Mouse (Mus musculus) cerebellum, postnatal 25 days (tissue): ENCODE measurements at regions not wholly inside any gene's neighbourhood (a gene's known extent, or its start where the extent isn't known, plus 50 kb on each side); places are given as distances from the start of the nearest gene placed in this dataset.
A peak's percentile ranks its signal among the peaks of the same experiment; 100 is the strongest.
"Not testable (repeated sequence)": the region's sequence is repeated elsewhere in the genome, so short reads cannot be mapped to it uniquely, and the experiment has no call there.

ENCODE experiments used
- DNase-seq, 2 experiments: peaks; one replicate each; pipeline ENCODE4 v3.0.0; 2021; ENCODE audit warnings: mixed read lengths in 2 of 2

DNA sequence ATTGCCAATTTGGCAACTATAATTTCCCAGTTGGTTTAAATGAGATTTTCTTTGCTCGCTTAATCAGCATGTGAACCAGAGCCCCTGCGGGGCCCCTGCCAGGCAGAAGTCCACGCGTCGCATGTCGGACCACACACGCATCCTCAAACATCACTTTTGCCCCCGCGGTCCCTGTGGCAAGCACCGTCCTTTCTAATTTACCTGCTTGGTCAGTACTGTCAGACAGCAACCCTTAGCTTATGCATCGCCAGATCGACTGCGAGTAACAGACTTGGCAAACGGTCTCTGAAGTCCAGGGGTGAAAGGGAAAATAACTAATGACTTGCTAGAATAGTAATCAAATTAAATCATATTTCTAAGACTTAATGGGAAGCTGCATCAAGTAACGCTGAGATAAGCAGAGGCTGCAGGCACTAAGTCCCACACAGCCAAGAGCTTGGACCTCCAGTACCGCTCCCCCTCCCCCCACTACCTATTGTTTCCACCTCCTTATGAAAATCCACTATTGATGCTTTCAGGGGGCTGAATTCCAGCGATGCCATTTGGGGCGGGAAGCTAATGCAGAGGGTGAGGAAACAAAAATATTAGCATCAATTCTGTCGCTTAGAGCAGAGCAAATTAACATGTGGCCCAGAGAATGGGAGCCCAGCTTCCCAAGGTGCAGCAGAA, 142.0 kb upstream of the Cntnap4 start:
- DNase-seq = peak; percentile 10 to 12

DNA sequence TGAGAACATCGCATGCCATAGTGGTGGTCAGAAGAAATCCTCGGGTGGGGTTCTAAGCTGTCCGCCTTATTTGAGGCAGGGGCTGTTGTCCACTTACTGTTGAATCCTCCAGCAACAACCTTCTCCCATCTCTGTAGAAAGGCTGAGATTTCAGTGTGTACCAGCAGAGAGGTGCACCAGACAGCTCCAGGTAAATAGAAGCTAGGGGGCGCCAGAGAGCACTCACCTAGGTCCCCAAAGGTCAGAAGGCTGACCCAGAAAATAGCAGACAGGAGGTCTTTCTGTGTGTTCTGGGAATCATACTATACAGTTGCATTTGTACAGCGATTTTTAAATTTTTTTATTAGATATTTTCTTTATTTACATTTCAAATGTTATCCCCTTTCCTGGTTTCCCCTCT, 157.9 kb upstream of the Cntnap4 start:
- DNase-seq = peak in 1 of 2 experiments; percentile 12

- peak; percentile 40 to 69 for DNase-seq
These were observed 158.6 kb upstream of the Cntnap4 start for GRCm38 (mm10) chr8:112411213-112411612.

- DNase-seq = peak; percentile 8 to 26
These were observed 161.6 kb upstream of the Cntnap4 start for GRCm38 (mm10) chr8:112408211-112408735.

DNA sequence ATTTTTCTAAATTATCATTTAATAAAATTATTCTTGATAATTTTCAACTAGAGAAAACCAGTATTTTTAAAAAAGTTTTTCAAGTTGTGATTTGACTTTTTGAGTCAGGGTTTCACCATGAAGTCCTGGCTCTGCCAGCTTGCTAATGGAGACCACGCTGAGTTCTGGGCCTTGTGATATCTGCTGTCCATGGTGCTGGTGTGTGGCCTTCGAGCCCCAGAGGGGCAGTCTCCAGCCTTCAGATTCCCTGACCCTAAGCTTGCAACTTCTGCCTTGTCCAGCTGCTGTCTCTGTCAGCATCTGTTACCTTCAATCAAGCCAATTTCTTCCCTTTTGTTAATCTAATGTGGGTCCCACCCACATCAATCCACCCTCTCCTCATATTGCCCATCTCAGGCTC, 165.8 kb upstream of the Cntnap4 start:
- no peak for DNase-seq

GRCm38 (mm10) chr8:112397438-112397837, 172.4 kb upstream of the Cntnap4 start:
- DNase-seq = no peak

- no peak for DNase-seq
These were observed 179.7 kb upstream of the Cntnap4 start for GRCm38 (mm10) chr8:112390108-112390507.

- peak in 1 of 2 experiments; percentile 19 for DNase-seq
These were observed 221.5 kb upstream of the Cntnap4 start for GRCm38 (mm10) chr8:112348323-112348722.

DNA sequence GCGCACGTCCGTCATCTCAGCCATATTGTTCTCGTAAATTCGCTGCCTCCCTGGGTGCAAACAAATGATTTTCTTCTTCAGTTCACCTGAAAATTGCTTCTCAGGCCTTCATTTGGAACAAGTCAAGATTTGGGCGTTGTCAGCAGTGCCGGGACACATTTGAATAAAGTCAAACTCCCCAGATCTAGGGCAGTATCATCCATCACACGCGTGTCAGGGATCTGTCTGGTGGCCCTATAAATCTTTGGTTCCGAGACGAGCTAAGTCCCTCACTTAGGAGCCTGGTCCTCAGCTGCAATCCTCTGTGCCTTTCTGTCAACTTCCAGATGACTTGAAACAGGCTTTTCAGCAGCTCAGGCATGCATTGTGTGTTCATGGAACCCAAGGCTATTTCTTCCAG, 236.7 kb upstream of the Cntnap4 start:
- DNase-seq = no peak

- DNase-seq = no peak
These were observed 237.8 kb upstream of the Cntnap4 start for GRCm38 (mm10) chr8:112332021-112332420.

GRCm38 (mm10) chr8:112309816-112310215, 260.0 kb upstream of the Cntnap4 start:
- peak in 1 of 2 experiments; percentile 5 for DNase-seq

GRCm38 (mm10) chr8:112308354-112308753, 261.5 kb upstream of the Cntnap4 start:
- no peak for DNase-seq

GRCm38 (mm10) chr8:112297021-112297420, 272.8 kb upstream of the Cntnap4 start:
- no peak for DNase-seq

- DNase-seq = no peak
These were observed 268.5 kb upstream of the Gm6793 start for GRCm38 (mm10) chr8:112283316-112283715.

DNA sequence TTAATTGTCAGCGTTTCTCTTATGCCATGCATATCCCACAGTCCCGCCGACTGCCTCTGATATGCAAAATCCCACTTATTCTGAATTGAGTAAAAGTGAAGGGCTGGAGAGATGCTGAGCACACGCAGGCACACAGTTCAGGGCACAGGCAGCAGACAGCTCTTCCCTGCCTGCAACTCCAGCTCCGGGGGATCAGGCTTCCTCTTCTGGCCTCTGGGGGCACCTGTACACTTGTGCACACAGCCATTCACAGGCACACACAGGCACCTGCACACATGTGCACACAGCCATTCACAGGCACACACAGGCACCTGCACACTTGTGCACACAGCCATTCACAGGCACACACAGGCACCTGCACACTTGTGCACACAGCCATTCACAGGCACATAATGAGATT, 254.8 kb upstream of the Gm6793 start:
- DNase-seq = no peak

DNA sequence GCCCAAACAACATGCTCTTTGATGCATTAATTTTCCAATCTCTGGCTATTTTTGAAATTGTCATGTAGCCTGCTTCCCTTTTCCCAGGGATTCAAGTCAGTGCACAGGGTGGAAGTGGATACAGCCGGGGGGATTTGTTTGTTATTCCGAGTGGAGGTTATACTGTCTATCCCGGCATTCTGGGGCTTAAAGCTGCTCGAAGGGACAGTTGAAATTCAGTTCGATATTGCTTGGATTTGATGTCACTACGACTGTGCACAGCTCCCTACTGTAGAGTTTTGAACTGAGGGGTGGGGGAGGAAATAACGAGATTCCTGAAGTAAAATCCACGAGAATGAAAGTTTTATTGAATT, 254.4 kb upstream of the Gm6793 start:
- DNase-seq = no peak

DNA sequence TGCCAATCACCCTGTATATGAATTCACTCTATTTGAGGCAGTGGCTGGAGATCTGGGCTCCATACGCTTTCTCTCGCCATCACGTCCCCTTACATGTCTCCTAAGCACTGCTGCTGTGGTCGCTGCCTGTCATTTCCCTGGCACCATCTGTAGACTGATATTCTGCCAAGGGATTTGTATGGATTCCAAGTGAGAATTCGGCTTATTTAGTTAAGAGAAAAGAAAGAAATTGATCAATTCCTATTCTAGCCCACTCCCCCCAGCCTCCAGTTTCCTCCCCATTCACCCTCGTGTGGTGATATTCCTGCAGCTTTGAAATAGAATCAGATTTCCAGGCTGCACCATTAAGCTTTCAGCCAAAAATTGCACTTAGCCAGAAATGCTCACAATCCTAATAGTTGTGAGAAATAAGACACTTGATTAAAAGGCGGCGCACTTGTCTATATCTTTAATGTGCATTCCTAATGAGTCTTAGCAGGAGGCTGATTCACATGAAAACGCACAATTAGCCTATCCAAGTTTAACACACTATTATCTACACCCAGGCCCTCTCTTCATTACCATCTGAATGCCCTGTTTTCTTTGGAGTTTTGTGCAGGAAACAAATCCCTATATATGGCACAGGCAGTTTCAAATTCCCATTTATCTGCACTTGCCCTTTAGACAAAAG, 253.8 kb upstream of the Gm6793 start:
- DNase-seq = no peak

DNA sequence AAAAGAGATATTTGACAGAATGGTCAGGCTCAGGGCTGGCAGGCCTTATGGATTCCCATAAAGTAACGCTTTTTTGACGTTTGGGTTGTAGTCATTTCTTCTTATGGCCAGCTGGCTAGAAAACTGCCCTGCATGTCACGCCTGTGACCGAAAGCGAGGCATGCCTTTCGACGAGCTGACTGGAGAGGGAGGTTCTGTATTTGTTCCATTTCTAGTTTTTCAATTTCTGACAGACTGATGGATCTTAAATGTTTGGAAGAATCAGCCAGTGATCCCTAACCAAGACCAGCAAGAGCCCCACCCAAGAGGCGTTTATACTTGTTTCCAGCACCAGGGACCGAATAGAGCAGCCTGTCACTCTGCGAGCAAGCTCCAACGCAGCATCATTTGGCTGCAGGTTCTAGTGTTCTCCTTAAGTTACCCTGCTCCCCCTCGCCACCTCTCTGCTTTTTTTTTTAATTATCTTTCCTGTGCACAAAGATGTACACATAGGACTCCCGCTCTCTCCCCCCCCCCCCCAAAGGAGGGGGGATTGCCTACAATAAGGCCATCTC, 243.2 kb upstream of the Gm6793 start:
- DNase-seq = peak in 1 of 2 experiments; percentile 10

- DNase-seq = no peak
These were observed 242.6 kb upstream of the Gm6793 start for GRCm38 (mm10) chr8:112257311-112257894.

- not testable (repeated sequence) for DNase-seq
These were observed 231.8 kb upstream of the Gm6793 start for GRCm38 (mm10) chr8:112246629-112247028.

- peak; percentile 53 to 70 for DNase-seq
These were observed 223.8 kb upstream of the Gm6793 start for GRCm38 (mm10) chr8:112238681-112239080.

DNA sequence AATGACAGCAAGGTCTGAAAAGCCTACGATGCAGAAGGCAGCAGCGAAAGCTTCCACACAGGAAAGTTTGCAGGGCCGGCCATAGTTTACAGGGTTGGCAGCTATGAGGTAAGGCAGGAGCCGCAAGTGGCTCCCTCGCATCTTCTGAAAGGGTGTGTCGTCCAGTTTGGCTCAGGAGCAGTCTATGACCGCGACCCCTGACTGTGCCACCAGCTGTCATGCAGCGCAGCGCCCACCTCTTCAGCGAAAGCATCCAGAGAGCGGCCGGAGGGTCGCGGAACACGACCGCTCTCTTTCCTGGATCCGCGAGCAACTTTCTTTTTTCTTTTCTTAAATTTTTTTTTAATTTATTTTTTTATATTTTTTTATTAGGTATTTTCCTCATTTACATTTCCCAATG, 221.9 kb upstream of the Gm6793 start:
- DNase-seq = peak; percentile 21 to 43

DNA sequence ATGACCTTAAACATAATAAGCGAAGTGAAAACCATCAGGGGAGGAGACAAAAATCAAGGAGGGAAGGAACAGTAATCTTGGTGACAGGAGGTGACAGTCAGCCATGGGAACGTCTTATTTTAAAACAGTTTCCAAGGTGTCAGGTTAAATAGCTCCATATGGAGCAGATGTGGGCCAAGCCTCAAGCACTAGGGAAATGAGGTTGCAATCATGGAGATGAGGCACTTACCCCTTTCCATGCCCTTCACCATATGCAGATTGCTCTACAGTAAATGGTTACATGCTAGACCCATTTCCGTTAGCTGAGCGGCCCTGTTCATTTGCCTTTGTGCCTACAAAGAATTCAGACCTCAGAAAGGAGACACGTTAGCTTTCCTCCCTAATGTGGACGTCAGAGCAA, 204.8 kb upstream of the Gm6793 start:
- DNase-seq = no peak

DNA sequence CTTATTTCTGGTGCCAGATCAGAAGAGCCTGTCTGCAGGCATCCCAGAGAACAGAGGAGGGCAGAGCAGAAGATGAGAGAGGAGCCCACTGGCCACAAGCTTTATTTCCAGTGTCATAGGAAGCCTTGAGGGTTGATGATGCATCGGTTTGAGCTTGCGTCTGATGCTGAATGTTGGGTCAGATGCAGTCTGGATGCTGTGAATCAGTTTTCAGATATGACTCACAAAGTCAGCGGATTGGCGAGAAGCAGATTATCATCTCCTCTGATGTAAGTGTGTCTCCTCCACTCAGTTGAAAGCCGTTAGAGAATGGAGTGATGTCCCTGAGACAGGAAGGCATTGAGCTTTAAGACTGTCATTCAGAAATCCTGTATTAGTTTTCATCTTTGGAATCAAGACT, 197.3 kb upstream of the Gm6793 start:
- no peak for DNase-seq
